Mouse (Mus musculus): Measurements from ENCODE around the gene Dock9.
"Not testable (repeated sequence)": the region's sequence is repeated elsewhere in the genome, so short reads cannot be mapped to it uniquely, and the experiment has no call there.

Dock9 gene

GRCm38 (mm10) chr14:121737277-121737676 is 60.4 kb downstream of the Dock9 start:
- no peak for DNase-seq (ENCODE audit: low spot score)

GRCm38 (mm10) chr14:121735678-121736077 is 62.0 kb downstream of the Dock9 start:
- DNase-seq (ENCODE audit: low spot score) = no peak

- DNase-seq (ENCODE audit: low spot score) = no peak
Observed at GRCm38 (mm10) chr14:121734217-121734616, 63.4 kb downstream of the Dock9 start.

GRCm38 (mm10) chr14:121733694-121734093 is 63.9 kb downstream of the Dock9 start:
- DNase-seq (ENCODE audit: low spot score) = no peak

- DNase-seq (ENCODE audit: low spot score) = no peak
Observed at GRCm38 (mm10) chr14:121732196-121732595, 65.4 kb downstream of the Dock9 start.

- DNase-seq (ENCODE audit: low spot score) = no peak
Observed at GRCm38 (mm10) chr14:121731688-121732168, 65.9 kb downstream of the Dock9 start.

- DNase-seq (ENCODE audit: low spot score) = no peak
Observed at GRCm38 (mm10) chr14:121730966-121731365, 66.7 kb downstream of the Dock9 start.

- DNase-seq (ENCODE audit: low spot score) = no peak
Observed at GRCm38 (mm10) chr14:121727996-121728395, 69.6 kb downstream of the Dock9 start.

- DNase-seq (ENCODE audit: low spot score) = no peak
Observed at GRCm38 (mm10) chr14:121724501-121724900, 73.1 kb downstream of the Dock9 start.

- no peak for DNase-seq (ENCODE audit: low spot score)
Observed at GRCm38 (mm10) chr14:121722774-121723173, 74.9 kb downstream of the Dock9 start.

GRCm38 (mm10) chr14:121721431-121721830 is 76.2 kb downstream of the Dock9 start:
- no peak for DNase-seq (ENCODE audit: low spot score)

GRCm38 (mm10) chr14:121719638-121720601 is 77.7 kb downstream of the Dock9 start:
- DNase-seq (ENCODE audit: low spot score) = no peak

GRCm38 (mm10) chr14:121714799-121715198 is 82.8 kb downstream of the Dock9 start:
- DNase-seq (ENCODE audit: low spot score) = not testable (repeated sequence)

GRCm38 (mm10) chr14:121714268-121714667 is 83.4 kb downstream of the Dock9 start:
- no peak for DNase-seq (ENCODE audit: low spot score)

- no peak for DNase-seq (ENCODE audit: low spot score)
Observed at GRCm38 (mm10) chr14:121713830-121714197, 83.8 kb downstream of the Dock9 start.

GRCm38 (mm10) chr14:121713166-121713829 is 84.3 kb downstream of the Dock9 start:
- no peak for DNase-seq (ENCODE audit: low spot score)

- DNase-seq (ENCODE audit: low spot score) = no peak
Observed at GRCm38 (mm10) chr14:121711089-121711826, 86.4 kb downstream of the Dock9 start.

GRCm38 (mm10) chr14:121710130-121710529 is 87.5 kb downstream of the Dock9 start:
- no peak for DNase-seq (ENCODE audit: low spot score)

GRCm38 (mm10) chr14:121708244-121708643 is 89.4 kb downstream of the Dock9 start:
- DNase-seq (ENCODE audit: low spot score) = no peak

GRCm38 (mm10) chr14:121706482-121706901 is 91.1 kb downstream of the Dock9 start:
- DNase-seq (ENCODE audit: low spot score) = no peak

GRCm38 (mm10) chr14:121705644-121706043 is 92.0 kb downstream of the Dock9 start:
- no peak for DNase-seq (ENCODE audit: low spot score)

- no peak for DNase-seq (ENCODE audit: low spot score)
Observed at GRCm38 (mm10) chr14:121702534-121702933, 95.1 kb downstream of the Dock9 start.
